Mouse (Mus musculus): Measurements from ENCODE around the gene Gm10272.

DNA sequence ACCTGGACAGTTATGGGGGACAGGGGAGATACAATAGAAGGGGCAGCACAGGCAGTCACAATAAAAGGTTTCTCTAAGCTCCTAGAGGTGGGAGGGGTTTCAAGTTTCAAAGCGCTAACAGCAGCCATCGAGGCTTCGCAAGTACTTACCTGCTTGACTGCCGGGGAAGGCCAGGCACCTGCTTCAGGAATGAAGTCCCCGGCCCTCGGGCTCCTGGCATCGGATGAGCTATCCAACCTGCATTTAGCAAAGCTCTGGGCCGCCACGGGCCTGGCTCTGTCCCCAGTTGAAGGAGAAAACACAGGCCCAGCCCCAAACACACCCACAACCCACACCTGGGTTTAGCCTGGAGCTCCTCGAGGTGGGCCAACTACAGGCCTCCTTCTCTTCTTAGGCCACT lies 19.4 kb upstream of the Gm10272 start:
- TF ChIP-seq CTCF (IDR thresholded peaks at IDR 0.05; ENCODE audit: borderline replicate concordance, insufficient read depth, low read length) (no peak), POLR2A (IDR thresholded peaks at IDR 0.05; ENCODE audit: low read depth, low read length) (no peak)
